Mouse (Mus musculus): Measurements from ENCODE around the gene Col9a1. TPM values are rescaled to one million over a fixed set of nuclear protein-coding genes. Genes with fewer than 3 reads are reported as not detected.

Gene Col9a1
- total RNA-seq, 1 experiment from 2014 or later: not detected

GRCm38 (mm10) chr1:24257961-24258360 lies 80.6 kb downstream of the Col9a1 start:
- ATAC-seq (replicated peaks; ENCODE audit: insufficient number of reproducible peaks, low FRiP score, low TSS enrichment, poor library complexity, severe bottlenecking): no peak

- ATAC-seq (replicated peaks; ENCODE audit: insufficient number of reproducible peaks, low FRiP score, low TSS enrichment, poor library complexity, severe bottlenecking): no peak
These were observed 82.0 kb downstream of the Col9a1 start for GRCm38 (mm10) chr1:24259419-24259818.

DNA sequence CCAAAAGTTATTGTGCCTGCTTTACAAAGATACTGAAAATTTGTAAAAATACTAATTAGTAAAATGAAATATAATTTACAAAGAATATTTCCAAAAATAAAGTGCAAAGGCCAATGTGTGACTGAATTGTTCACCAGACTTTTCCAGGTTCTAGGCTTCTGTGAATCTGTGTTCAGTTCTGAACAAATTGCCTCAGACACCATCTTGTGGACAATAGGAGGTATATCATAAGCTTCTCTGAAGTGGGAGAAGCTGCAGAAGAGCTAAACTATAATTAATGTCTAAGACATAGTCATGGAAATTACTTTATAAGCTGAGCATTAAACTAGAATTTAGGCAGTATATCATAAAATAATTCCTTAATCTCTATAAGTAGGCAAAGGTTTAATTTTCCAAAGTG lies 83.8 kb downstream of the Col9a1 start:
- no peak for ATAC-seq (replicated peaks; ENCODE audit: insufficient number of reproducible peaks, low FRiP score, low TSS enrichment, poor library complexity, severe bottlenecking)

DNA sequence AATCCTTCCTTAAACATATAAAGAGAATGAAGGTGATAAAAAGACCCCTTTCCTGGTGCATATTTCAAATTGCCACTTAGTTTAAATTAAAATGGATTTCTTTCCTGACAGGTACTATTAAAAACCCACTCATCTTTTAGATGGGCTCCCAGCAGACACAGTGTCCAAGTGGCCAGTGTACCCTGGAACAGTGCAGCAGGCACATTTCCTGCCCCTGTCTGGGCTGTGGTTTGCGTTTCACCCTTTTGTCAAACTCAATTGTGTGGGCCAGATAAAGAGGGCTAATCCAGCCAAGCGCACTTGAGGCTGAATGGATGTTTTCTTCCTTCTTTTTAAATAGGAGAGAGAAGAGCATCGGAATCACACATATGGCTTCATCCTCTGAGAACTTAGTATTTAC lies 89.6 kb downstream of the Col9a1 start:
- ATAC-seq (replicated peaks; ENCODE audit: insufficient number of reproducible peaks, low FRiP score, low TSS enrichment, poor library complexity, severe bottlenecking): no peak

DNA sequence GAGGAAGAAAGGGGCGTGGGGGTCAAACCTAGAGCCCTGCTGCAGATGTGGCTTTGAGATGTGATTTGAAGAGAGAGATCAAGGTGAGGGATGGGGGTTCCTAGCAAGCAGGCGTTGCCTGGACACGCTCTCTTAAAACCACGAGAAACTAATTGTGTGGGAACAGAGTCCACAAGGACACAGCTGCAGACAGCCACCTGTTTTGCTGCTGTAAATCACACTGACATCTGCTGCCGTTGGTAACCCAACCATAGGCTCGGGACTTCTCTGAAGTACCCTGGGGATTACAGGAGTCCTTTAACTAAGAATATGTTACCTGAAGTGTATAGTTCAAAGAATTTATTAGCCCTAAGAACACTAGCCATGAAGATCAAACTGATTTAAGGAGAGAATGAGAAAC lies 109.0 kb downstream of the Col9a1 start:
- ATAC-seq (replicated peaks; ENCODE audit: insufficient number of reproducible peaks, low FRiP score, low TSS enrichment, poor library complexity, severe bottlenecking): no peak

DNA sequence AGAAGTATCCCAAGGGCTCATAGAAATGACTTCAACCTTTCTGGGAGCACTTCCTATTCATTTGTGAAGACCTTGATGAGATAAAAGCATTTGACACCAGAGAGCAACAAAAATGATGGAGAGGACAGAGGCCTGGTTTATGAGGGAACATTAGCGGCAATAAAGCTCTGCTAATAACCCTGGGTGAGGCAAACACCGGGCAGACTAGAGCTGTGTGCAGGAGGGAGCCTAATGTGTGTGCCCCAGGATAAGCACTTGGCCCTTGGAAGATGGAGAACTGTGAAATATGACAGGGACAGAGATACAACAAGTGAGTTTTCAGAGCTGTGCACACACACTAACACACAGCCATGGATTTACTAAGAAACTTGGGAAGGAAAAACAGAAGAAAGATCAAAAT lies 115.1 kb downstream of the Col9a1 start:
- no peak for ATAC-seq (replicated peaks; ENCODE audit: insufficient number of reproducible peaks, low FRiP score, low TSS enrichment, poor library complexity, severe bottlenecking)

GRCm38 (mm10) chr1:24294979-24295942 lies 117.9 kb downstream of the Col9a1 start:
- no peak for ATAC-seq (replicated peaks; ENCODE audit: insufficient number of reproducible peaks, low FRiP score, low TSS enrichment, poor library complexity, severe bottlenecking)

- ATAC-seq (replicated peaks; ENCODE audit: insufficient number of reproducible peaks, low FRiP score, low TSS enrichment, poor library complexity, severe bottlenecking): no peak
These were observed 123.3 kb downstream of the Col9a1 start for GRCm38 (mm10) chr1:24300700-24301099.

Other genes with a start within 250 kb of the Col9a1 start
- gene Sdhaf4, start 172.0 kb upstream of the Col9a1 start, total RNA-seq (2017): 6.2 to 16.3 TPM (median 10.8 TPM) in 3 replicates
- gene Fam135a, start 77.3 kb upstream of the Col9a1 start, total RNA-seq (2017): 4.8 to 8.4 TPM (median 7.1 TPM) in 3 replicates